Mouse (Mus musculus) liver, adult 2 months (tissue): ENCODE measurements around the gene Phlda3. TPM values are rescaled to one million over a fixed set of nuclear protein-coding genes. Genes with fewer than 3 reads are reported as not detected.

ENCODE experiments used
- DNase-seq: peaks from one replicate; pipeline ENCODE4 v3.0.0-alpha.2; 2011; ENCODE audit warnings: low read depth, low spot score; ENCODE audit errors: extremely low read depth
- H3K27ac ChIP-seq: fragments of 200-500 bp; replicated peaks from 2 replicates; pipeline ENCODE4 v1.5.1; 2012; ENCODE audit warnings: low read depth, mild to moderate bottlenecking, control low read depth, inconsistent platforms, low read length; ENCODE audit not compliant: insufficient read depth
- H3K27me3 ChIP-seq: fragments of 200-500 bp; 2 replicates; pipeline ENCODE4 v1.6.1; 2012; ENCODE audit warnings: mild to moderate bottlenecking, moderate library complexity, low read length, inconsistent platforms; ENCODE audit not compliant: control insufficient read depth, insufficient read depth
- H3K36me3 ChIP-seq: fragments of 200-500 bp; 2 replicates; pipeline ENCODE4 v1.6.1; 2012; ENCODE audit warnings: low read length, inconsistent platforms; ENCODE audit not compliant: control insufficient read depth, insufficient read depth
- H3K4me1 ChIP-seq: fragments of 200-500 bp; 2 replicates; pipeline ENCODE4 v1.6.1; 2011; ENCODE audit warnings: low read length; ENCODE audit not compliant: control insufficient read depth, insufficient read depth
- H3K4me3 ChIP-seq: fragments of 200-500 bp; 2 replicates; pipeline ENCODE4 v1.5.1; 2011; ENCODE audit warnings: low read depth, mild to moderate bottlenecking, control low read depth, low read length, moderate library complexity; ENCODE audit not compliant: insufficient read depth
- H3K79me2 ChIP-seq: fragments of 200-500 bp; 2 replicates; pipeline ENCODE4 v1.6.1; 2012; ENCODE audit warnings: inconsistent platforms, mild to moderate bottlenecking, low read length, moderate library complexity; ENCODE audit not compliant: control insufficient read depth, insufficient read depth
- H3K9ac ChIP-seq: fragments of 200-500 bp; 2 replicates; pipeline ENCODE4 v1.6.1; 2012; ENCODE audit warnings: low read depth, mild to moderate bottlenecking, control low read depth, inconsistent platforms, low read length
- CTCF ChIP-seq: fragments of 200-500 bp; IDR thresholded peaks from 2 replicates; pipeline ENCODE4 v1.5.1; 2011; ENCODE audit warnings: low read depth, low read length, control low read depth
- POLR2A ChIP-seq: fragments of 200-500 bp; IDR thresholded peaks from 2 replicates; pipeline ENCODE4 v1.6.1; 2011; ENCODE audit warnings: low read length, control low read depth; ENCODE audit not compliant: insufficient read depth; ENCODE audit errors: extremely low read depth
- WGBS: fragments of 180-500 bp; shearing (Covaris S2); methylation state at CpG from one replicate; pipeline ENCODE4 v1.1.7; 2018; 5-methylcytosine and 5-hydroxymethylcytosine counted together
- polyA plus RNA-seq: library from polyadenylated mRNA; depleted of rRNA; stranded (reverse); fragments of >200 nt; gene quantifications from 2 replicates; pipeline ENCODE4 v1.2.3, GENCODE M21; 2012
- total RNA-seq: library from RNA; depleted of rRNA; stranded (reverse); fragments of >200 nt; gene quantifications from 2 replicates; pipeline ENCODE4 v1.2.3, GENCODE M21; 2014

The Phlda3 gene
- total and polyA plus RNA-seq, 2 experiments = 1.7 to 1.8 TPM

DNA sequence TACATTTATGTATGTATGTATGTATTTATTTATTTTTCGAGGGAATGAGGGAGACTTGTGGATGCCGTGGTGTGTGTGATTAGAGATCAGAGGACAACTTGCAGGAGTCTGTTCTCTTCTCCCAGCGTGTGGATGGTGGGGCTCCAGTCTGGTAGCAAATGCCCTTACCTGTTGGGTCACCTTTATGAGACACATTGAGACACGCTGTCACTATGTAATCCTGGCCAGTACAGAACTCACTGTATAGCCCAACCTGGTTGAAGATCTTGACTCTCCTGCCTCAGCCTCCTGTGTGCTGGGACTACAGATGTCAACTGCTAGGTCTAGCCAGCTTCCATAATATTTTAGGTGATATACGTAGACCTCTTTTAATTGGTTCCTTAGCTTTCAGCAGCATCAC is 4.2 kb upstream of the Phlda3 start:
- DNase-seq = no peak
- Histone ChIP-seq H3K9ac (no peak overlapping the region), H3K4me1 (no peaks in the 10 kb centered on the region), H3K36me3 (no peaks in the 10 kb centered on the region), H3K79me2 (no peaks in the 10 kb centered on the region), H3K4me3 (no peak overlapping the region), H3K27ac (no peak overlapping the region), H3K27me3 (peaks cover 9% of the 10 kb centered on the region; the same call in 1 of the 2 replicates)
- TF ChIP-seq CTCF (no peak), POLR2A (no peak)
- WGBS = 86% methylated on average over 5 of the region's 5 CpGs

GRCm38 (mm10) chr1:135763503-135764205 is 2.3 kb upstream of the Phlda3 start:
- no peak for DNase-seq
- H3K4me3 ChIP-seq = no peak overlapping the region
- H3K4me1 ChIP-seq = no peaks in the 10 kb centered on the region
- TF ChIP-seq CTCF (no peak), POLR2A (no peak)
- H3K36me3 ChIP-seq = no peaks in the 10 kb centered on the region
- 71% methylated on average over 9 of the region's 9 CpGs for WGBS
- H3K79me2 ChIP-seq = no peaks in the 10 kb centered on the region
- H3K27ac ChIP-seq = no peak overlapping the region
- peaks cover 9% of the 10 kb centered on the region; the same call in 1 of the 2 replicates for H3K27me3 ChIP-seq
- H3K9ac ChIP-seq = no peak overlapping the region

DNA sequence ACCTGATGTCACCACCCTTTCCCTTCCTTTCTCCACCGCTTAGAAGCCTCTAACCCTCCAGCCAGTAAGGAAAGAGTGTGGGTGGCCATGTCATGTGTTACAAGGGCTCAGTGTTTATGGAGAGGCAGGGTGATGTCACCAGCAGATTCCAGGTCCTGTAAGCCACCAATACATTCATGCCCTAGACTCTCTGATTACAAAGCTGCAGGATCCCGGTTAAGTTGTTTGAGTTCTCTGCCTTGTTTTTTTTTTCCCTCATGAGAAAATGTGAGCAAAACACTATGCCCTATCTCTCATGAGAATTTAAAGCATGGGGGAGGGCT is 1.8 kb upstream of the Phlda3 start:
- Histone ChIP-seq H3K27me3 (peaks cover 9% of the 10 kb centered on the region; the same call in 1 of the 2 replicates), H3K9ac (no peak overlapping the region), H3K79me2 (no peaks in the 10 kb centered on the region), H3K4me1 (no peaks in the 10 kb centered on the region), H3K36me3 (no peaks in the 10 kb centered on the region), H3K4me3 (no peak overlapping the region), H3K27ac (no peak overlapping the region)
- DNase-seq = no peak
- TF ChIP-seq CTCF = no peak
- no peak for TF ChIP-seq POLR2A
- 69% methylated on average over 2 of the region's 2 CpGs for WGBS

- TF ChIP-seq CTCF (no peak), POLR2A (no peak)
- H3K4me1 ChIP-seq = no peaks in the 10 kb centered on the region
- WGBS = 34% methylated on average over 30 of the region's 30 CpGs
- peak overlapping the region; percentile 76 for H3K9ac ChIP-seq
- no peaks in the 10 kb centered on the region for H3K36me3 ChIP-seq
- H3K4me3 ChIP-seq = peak overlapping the region; percentile 68
- no peak overlapping the region for H3K27ac ChIP-seq
- DNase-seq = no peak
- H3K27me3 ChIP-seq = peaks cover 11% of the 10 kb centered on the region; the same call in 1 of the 2 replicates
- H3K79me2 ChIP-seq = no peaks in the 10 kb centered on the region
Measured at GRCm38 (mm10) chr1:135766592-135767306, 830 bp downstream of the Phlda3 start.

DNA sequence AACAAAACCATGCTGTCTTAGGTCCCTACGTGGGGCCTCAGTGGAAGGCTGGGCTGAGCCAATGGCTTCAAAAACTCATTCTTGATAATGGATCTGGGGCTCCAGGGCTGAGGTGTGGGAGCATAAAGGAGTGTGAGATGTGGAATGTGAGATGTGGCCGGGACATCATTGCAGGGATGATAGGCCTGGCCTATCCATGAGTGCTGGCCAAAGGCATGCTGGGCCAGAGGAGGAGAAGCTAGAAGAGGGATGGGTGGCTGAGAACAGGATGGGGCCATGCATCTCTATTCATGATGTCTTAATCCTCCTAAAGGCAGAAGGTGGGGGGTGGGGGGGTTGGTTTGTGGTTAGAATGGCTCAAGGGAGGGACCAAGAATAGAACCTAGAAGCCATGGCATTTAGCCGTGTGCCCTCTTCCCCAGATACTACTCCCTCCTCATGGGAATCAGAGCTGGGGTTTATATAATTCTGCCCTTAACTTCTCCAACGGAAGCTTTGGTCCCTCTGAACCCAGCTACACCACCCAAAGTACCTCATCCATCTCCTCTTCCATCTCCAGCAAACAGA is 1.5 kb downstream of the Phlda3 start:
- peaks cover 11% of the 10 kb centered on the region; the same call in 1 of the 2 replicates for H3K27me3 ChIP-seq

More for the DNA sequence above, 1.5 kb downstream of the Phlda3 start:
- Histone ChIP-seq H3K4me1 (no peaks in the 10 kb centered on the region), H3K36me3 (no peaks in the 10 kb centered on the region), H3K79me2 (no peaks in the 10 kb centered on the region), H3K4me3 (peak overlapping the region; percentile 37), H3K9ac (no peak overlapping the region; the same call in 1 of the 2 replicates), H3K27ac (no peak overlapping the region)
- no peak for TF ChIP-seq POLR2A
- TF ChIP-seq CTCF = no peak
- no peak for DNase-seq
- 87% methylated on average over 4 of the region's 4 CpGs for WGBS
